Mouse (Mus musculus): ENCODE measurements around the gene Pnkp.

The Pnkp gene

DNA sequence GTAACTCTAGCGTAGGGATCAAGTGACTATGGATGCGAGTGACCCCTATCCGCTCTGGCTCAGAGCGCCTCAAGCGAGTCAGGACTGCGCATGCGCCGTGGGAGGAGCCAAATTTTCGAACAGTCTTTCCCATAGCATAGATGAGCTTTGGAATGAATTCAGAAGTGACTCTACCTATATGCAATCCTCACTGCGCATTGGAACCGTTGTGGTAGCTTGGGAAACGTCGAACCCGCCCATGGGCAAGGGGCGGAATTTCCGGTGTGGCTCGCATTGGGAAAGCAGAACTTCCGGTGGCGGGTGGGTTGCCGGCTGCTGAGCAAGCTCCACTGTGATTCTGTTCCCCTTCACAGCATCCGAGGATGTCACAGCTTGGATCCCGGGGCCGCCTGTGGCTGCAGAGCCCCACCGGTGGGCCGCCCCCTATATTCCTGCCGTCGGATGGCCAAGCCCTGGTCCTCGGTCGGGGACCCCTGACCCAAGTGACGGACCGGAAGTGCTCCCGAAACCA, at the start of gene Pnkp:
Gene Pnkp (plus strand): TSS at position 98 of the 511 bp plus-strand sequence.
- DNase-seq (ENCODE audit: low read depth, low spot score): peak; percentile 71

DNA sequence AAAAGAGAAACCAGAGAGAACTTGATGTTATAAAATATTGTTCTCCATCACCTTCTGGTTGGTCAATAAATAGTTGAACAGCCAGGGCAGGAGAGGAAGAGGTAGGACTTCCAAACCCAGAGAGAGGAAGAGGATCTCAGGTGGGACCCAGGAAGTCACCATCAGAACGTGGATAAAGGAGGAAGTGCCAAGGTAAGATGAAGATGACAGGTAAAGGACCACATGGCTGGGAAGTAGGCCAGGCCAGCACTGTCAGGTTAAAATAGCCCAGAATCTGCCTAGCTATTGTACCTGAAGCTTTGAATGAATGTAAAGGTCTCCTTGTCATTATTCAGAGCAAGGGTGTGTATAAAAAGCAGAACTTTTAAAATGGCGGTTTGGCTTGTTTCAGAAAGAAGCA, 48.0 kb upstream of the Pnkp start:
- DNase-seq (ENCODE audit: low read depth, low spot score): no peak

DNA sequence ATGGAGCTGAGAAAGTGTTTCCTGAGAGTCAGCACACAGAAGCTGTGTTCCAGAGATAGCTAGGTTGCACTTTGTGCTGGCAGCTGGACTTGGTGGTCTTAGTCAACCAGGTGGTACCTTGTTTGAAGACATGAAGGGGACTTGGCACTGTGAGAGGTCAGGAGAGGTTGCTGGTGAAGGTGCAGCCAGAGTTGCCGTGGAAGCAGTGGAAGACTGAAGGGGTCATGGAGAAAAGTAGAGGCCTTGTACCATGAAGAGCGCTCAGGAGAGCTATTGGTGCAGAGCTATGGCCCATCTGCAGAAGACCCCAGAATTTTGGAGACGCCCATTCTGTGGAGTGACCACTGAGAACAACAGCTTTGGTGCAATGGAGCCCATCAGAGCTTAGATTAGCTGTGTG, 47.5 kb upstream of the Pnkp start:
- DNase-seq (ENCODE audit: low read depth, low spot score): no peak

DNA sequence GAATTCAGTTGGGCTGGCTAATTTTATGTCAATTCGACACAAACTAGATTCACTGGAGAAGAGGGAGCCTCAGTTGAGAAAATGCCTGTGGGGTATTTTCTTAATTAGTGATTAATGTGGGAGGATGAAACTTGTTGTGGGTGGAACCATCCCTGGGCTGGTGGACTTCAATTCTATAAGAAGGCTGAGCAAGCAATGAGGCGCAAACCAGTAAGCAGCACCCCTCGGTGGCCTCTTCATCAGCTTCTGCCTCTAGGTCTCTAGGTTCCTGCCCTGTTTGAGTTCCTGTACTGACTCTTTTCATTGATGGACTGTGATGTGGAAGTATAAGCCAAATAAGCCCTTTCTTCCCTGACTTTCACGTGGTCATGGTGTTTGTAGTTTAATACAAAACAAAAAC, 46.6 kb upstream of the Pnkp start:
- DNase-seq (ENCODE audit: low read depth, low spot score): no peak

DNA sequence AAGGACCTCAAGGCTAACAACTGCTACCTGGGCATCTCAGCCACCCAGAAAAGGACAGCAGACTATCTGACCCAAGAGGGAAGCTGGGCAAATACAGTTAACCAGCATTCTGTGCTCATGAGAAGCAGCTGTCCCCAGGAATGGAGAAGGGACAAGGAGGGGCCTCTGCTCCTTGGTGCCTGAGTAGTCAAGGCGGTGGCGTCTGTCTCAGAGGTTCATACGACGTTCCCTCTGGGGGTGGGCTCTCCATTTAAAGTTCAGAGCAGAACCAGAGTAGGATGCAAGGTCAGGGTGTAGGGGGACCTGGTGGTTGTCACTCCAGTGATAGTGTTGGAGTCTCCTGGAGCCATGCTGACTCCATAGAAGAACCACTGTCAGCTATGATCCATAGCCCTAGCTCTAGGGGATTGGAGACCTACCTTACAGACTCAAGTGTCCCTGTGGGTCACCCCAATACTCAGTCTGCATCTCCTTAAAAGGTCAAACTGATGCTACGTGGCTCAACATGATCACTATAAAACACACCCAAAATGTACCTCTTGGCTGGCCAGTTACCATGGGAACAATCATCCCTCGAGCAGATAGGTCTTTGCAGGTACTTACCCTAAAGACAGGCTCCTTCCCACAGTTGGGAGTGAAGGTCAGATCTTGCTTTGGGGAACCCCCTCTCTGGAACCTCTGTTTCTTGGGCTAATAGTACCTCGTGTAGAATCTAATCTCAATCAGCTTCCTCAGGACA, 46.0 kb upstream of the Pnkp start:
- DNase-seq (ENCODE audit: low read depth, low spot score): no peak

DNA sequence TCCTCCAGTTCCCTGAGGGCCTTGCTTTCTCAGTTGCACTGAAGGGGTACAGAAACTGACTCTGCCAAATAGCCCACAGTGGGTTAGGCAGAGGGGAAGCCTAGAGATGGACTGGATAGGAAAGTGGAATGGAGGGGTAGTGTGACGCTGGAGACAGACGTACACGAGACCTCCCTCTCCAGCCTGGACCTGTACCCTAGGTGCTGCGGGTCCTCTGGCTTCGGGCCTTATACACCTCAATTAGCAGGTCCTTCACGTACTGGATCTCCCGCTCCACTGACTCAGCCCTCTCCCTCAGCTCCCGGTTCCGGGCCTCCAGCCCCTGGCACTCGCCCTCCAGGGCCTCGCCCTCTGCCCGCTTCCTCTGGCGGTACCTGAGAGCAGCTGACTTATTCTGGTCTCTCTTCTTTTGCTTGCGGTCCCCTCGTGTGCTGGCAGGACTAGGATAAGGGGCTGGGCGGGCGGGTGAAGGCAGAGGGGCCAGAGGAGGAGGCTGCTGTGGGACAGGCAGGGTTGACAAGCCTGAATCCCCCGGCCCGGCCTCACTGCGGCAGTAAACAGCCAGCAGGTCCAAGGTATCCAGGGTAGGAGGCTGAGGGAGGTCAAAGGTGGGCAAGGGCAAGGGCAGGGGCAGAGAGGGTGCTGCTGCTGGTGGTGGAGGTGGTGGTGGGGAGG, 44.2 kb upstream of the Pnkp start:
- DNase-seq (ENCODE audit: low read depth, low spot score): no peak

DNA sequence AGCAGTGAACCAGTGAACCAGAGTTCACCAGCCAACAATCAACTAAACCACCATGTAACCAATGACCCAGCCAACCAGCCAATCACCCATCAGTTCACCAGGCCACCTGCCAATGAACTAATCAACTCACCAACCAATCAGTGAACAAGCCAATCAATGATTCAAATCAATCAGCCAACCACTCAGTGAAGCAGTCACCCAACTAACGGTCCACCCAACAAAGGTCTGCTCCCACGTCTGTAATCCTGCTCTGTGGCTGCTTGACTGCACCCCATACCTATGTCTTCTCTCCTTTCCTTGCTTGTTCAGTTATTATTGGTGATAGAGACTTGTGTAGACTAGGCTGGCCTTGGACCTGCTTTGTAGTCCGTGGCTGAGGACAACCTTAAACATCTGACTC, 43.0 kb upstream of the Pnkp start:
- DNase-seq (ENCODE audit: low read depth, low spot score): no peak

DNA sequence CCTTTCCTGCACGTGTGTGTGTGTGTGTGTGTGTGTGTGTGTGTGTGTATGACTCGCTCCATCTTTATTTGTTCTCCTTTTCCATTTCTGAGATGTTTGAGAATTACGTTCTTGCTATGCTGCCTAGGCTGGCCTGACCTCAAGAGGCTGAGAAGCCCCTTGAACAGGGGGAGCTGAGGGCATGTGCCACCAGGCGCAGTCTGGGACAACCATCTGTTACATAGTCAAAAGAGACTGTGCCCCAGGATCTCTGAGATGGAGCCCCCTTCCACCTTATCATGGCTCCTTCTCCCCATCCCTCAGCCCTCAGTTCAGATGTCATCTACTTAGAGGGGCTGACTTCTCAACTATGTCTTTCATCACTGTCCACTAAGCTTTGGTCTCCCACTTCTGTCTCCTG, 42.5 kb upstream of the Pnkp start:
- DNase-seq (ENCODE audit: low read depth, low spot score): no peak

DNA sequence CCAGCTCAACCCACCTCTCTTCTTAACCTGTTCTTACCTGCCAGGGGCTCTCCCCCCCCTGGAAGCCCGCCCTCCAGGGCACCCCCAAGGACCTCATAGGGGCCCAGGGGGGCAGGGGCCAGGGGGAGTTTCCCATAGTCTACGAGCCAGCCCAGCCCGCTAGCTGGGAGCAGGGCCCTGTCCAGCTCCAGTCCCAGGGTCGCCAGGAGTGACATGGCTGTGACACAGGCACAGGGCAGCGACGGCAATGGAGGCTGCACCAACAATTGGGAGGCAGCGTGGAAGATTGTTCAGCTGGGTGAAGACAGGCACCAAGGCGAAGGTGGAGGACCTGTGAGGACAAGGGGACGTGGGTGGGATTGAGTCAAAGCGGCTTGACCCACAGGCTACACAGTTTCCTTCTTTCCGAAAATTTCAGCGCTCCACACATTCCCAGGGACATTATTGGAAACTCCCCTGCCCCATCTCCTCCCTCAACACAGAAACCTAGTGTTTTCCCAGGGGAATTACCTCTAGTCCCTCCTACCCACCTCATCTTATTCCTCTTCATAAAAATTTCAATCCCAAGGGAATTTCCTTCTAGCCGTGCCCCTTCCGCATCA, 41.9 kb upstream of the Pnkp start:
- DNase-seq (ENCODE audit: low read depth, low spot score): no peak

DNA sequence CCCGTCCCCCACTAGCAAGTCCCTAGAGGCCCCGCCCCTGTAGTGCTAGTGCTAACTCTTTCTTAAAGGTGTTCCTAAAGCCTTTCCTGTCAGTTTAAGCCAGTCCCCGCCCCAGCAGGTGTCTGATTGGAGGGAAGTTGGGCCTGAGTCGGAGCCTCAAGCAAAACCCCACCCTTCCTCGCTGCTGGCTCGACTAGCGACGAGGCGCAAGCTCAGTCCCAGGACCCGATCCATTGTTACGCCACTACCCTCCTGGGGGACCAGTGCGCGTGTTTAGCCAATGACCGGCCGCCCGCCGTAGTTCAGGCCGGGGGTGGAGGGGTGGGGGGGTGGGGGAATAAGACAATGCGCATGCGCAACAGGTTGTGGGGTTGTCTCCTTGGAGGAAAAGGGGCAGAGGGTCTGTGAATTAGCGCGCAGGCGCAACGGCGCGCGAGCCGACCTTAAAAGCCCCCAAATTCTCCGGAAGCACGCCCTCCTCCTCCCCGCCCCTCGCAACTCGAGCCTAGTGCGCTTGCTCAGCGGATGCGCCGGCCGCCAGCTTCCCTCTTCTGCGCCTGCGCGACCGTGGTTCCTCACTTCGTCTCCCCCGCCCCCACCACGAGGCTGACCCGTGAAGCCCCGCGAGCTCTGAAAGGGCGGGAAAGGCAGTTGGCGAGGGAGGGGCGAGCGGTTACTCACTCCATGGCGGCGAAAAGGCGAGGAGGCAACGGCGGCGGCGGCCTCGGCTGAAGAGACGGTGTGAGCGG, 41.0 kb upstream of the Pnkp start, which contains the start of the genes Nup62 and Il4i1:
Gene Nup62 (plus strand): TSS at position 368 of the 749 bp plus-strand sequence.
Gene Il4i1 (plus strand): TSS at position 667 of the 749 bp plus-strand sequence.
- peak; percentile 91 for DNase-seq (ENCODE audit: low read depth, low spot score)

DNA sequence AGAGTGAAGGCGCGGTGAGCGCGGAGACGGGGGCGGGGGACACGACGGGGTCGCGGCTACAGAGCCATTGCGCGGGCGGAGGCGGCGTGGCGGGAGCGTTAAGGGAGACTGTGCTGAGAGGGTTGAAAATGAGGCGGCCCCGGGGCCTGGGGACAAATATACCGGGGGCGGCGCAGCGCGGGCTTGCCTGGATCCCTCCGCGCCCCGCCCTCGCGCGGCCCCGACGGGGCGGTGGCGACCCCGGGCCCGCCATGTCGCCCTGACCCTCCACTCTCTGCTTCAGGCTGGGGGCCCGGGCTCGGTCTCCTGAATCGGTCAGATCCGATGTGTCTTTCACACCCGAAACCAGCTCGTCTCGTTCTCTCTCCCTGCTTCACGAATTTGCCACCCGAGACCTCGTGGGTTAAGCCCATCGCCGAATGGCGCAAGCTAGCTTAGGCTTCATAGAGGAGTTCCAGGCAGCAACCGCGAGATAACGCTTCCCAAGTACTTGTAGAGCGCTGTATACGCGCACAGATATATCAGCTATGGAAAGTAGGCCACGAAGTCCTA, 40.4 kb upstream of the Pnkp start, which contains the start of gene Atf5:
Gene Atf5 (minus strand): TSS at position 189 of the 552 bp plus-strand sequence.
- DNase-seq (ENCODE audit: low read depth, low spot score): no peak

DNA sequence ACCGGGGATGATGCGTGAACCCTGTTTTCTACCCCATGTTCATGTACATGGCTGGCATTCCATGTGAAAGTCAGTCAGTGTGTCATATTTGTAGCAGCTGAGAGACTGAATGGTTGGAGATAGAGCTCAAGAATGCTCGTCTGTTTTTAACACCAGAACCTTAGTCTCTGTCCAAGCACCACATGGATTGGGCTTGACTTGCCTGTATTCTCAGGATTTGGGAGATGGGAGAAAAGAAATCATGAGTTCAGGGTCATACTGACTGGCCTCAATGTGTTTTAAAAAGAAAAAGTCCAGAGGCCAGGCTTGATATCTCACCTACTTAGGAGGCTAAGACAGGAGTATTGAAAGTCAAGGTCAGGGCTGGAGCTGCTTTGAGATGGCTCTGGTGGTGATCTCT, 39.5 kb upstream of the Pnkp start:
- no peak for DNase-seq (ENCODE audit: low read depth, low spot score)

DNA sequence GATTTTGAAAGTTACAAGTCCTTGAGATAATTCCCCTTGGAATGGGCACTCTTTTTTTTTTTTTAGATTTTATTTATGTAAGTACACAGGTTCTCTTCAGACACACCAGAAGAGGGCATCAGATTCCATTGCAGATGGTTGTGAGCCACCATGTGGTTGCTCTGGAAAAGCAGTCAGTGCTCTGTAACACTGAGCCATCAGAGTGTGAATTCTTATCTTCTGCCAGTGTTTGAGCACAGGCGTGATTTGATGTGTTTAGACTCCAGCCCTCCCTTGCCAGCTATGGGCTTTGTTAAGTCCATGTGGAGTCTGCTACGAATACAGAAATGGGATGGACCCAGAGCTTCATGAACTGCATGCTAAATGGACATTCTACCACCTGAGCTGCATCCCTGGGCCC, 38.8 kb upstream of the Pnkp start:
- no peak for DNase-seq (ENCODE audit: low read depth, low spot score)

DNA sequence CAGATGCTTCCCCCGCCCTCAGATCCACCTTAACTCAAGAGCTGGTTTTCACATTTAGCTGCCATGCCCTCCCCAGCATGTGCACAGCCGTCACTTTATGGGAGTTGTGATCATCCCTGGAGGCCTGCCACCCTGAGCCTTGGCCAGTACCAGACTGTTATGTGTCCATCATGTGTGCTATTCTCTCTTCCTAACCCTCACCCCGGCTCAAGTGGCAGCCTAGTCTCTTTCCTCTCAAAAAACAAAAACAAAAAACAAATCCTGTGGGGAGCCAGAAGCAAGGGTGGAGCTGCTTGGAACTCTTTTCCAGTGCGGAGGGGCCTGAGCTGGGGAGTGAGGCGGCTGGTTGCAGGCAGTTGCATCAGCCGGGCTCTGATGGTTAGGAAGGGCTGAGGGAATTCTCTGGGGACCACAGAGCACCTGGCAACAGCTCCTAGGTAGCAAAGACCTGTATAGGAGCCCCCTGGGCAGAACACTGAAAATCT, 38.1 kb upstream of the Pnkp start:
- no peak for DNase-seq (ENCODE audit: low read depth, low spot score)

DNA sequence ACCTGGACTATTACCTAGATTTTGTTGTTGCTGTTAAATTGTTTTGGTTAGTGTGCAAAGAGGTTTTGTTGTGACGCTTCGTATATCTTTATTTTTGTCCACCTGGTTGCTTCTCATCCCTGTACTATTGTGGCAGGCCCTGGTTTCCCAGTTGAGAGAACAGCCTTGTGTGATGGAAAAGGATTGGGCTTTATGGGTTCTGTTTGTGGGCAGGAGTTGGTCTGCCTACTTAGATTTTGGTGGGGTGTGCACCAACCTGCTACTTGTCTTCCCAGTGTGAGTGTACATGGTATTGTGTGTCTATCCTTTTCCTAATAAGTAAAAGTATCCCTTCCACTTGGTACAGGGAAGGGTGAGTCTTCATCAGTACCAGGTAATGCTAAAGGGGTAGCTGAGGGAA, 37.5 kb upstream of the Pnkp start:
- no peak for DNase-seq (ENCODE audit: low read depth, low spot score)

DNA sequence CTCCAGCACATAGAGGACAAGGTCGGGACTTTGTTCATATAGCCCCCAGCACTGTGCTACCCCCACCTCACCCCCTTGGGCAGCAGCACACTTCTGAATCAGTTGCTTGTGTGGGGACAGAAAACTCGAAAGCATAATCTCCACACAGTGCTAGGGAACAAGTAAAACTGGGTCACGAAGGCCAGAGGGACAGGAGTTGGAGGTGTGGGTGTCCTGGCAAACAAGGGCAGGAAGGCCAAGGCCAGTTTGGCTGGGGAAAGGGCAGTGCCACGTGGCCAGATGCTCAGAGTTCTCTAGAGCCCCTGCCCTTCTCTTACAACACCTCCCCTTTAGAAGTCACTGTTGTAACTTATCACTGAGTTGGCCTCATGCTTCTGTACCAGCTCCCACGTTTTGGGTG, 37.1 kb upstream of the Pnkp start:
- no peak for DNase-seq (ENCODE audit: low read depth, low spot score)

DNA sequence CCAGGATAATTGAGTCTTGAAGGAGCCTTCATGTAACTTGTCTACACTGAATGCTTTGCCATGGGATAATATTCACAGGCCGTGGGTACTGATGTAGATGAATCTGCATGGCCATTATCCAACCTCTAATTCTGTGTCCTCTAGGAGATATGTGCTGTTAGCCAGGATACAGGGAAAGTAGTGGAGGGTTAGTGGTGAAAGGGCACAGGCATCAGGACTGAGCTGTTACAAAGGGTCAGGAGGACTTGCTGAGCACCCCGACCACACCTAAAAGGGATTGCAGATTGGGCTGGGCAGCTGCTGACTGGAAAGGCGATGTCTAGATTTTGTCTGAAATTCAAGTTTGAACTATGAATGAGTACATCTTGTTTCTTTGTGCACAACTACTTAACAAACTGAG, 36.4 kb upstream of the Pnkp start:
- DNase-seq (ENCODE audit: low read depth, low spot score): no peak

DNA sequence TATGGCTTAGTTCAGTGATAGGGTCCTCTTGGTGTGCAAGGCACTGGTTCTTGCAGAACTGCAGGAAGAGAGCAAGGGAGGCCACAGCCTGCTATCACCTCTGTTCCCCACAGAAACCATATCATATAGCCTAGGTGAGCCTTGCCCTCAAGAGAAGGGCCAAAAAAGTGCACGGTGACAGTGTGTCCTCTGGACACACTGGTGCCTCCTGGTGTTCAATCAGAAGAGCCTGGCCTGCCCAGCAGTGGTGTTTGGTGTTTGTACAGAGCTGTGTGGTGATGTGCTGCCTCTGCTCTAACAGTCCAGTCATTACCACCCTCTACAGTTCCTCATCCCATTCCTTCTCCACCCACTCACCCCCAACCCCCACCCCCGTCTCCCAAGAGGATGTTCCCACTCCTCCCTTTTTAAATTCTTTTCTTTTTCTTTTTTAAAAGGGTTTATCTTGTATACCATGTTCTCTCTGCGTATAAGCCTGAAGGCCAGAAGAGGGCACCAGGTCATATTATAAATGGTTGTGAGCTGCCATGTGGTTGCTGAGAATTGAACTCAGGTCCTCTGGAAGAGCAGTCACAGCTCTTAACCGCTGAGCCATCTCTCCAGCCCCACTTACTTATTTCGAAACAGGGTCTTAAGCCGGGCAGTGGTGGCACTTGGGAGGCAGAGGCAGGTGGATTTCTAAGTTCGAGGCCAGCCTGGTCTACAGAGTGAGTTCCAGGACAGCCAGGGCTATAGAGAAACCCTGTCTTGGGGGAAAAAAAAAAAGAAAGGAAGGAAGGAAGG, 35.1 kb upstream of the Pnkp start:
- DNase-seq (ENCODE audit: low read depth, low spot score): no peak

DNA sequence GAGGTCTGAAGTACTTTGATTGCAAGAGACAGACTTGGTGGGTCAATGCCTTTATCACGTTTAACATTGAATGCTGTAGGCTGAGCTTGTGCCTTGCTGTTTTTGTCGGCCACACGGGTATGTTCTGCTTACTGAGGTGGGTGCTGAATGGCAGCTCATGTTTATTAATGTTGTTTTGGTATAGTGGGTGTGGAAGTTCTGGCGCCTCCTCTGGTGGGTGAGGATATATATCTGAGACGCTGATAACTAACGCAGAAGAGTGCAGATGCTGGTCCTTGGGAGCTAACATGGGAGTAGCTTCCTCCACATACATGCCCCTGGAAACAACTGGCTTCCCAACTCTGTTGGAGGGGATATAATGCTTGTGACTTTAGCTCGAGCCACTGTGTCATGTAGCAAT, 33.5 kb upstream of the Pnkp start:
- no peak for DNase-seq (ENCODE audit: low read depth, low spot score)

DNA sequence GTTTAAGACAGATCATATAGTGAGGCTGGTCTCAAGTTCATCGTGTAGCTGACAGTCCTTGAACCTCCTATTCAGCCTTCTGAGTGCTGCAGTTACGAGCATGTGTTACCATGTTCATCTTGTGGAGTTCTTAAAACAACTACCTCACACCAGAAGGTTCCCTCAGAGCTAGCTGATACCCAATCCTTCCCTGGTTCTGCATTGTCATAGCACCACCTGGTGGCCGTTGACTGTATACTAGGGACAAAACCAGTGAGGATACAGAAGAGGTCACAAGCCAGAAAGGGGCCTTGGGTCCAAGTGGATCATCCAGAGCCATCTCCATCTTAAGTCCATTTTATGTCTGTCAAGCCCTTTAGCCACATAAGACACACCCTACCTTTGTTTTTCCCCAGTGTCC, 32.1 kb upstream of the Pnkp start:
- DNase-seq (ENCODE audit: low read depth, low spot score): peak; percentile 72

DNA sequence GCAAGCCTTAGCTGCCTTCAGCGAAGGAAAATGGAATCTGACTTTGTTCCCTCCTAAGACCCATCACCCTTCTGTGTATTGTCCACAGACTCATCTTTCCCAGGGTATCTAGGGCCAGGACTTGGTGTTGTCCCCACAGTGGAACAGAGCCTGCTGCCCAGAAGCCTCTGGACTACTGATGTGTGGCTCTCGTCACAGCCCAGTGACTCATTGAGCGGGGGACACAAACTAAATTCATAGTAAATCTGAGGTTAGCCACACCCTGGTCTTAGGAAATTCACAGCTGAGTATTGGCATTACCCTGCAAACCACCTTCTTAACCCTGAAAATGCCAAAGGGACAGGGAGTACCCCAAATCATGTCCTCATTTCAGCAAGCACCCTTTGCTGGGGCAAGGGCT, 30.2 kb upstream of the Pnkp start:
- DNase-seq (ENCODE audit: low read depth, low spot score): no peak
